Comparison of ENCODE assay signal across 7 mouse cellular contexts in the genomic region with DNA sequence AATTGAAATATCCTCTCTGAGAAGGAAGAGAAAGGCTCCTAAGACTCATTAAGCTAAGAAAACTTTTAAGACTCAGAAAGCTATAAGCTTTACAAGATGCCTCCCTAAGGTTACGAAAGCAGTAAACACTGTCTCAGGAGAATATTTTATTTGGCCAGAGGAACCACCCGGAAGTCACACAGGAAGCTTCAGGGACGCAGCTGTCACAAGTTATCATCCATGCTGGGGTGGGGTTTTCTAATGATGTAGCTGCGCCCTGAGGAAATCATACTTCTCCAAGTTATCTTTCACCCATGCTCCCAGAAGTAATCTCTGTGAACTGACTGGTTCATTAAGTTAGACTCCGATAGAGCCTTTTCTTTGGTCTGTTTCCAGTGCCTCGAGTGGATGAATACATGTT.
"Had no signal": no experiment of that assay in that cellular context is flagged by ENCODE, and none has a peak within 500 bp of the region (broad histone marks: within the 10 kb centered on the region; RNA-seq: fewer than 3 reads in every experiment).

No protein-coding gene starts in this region.

- H3K27me3 ChIP-seq: limb, embryonic 13.5 days; midbrain, embryonic 12.5 days; neural tube, embryonic 12.5 days had no signal

- H3K36me3 ChIP-seq: limb, embryonic 13.5 days; midbrain, embryonic 12.5 days; neural tube, embryonic 12.5 days had no signal

- H3K4me3 ChIP-seq: limb, embryonic 13.5 days; midbrain, embryonic 12.5 days; neural tube, embryonic 12.5 days had no signal

- H3K27ac ChIP-seq: limb, embryonic 13.5 days; liver, embryonic 14.5 days; midbrain, embryonic 12.5 days; neural tube, embryonic 12.5 days had no signal

- H3K4me1 ChIP-seq: neural tube, embryonic 12.5 days had no signal

- DNase-seq: kidney, adult 8-10 months; kidney, postnatal 10 days; lung, adult 18-20 months had no signal
